Mouse (Mus musculus): Measurements from ENCODE around the gene Kdm4c.
"Not testable (repeated sequence)": the region's sequence is repeated elsewhere in the genome, so short reads cannot be mapped to it uniquely, and the experiment has no call there.

Kdm4c gene

GRCm38 (mm10) chr4:74312858-74313257, 70.6 kb downstream of the Kdm4c start:
- no peak for DNase-seq (ENCODE audit: low spot score)

DNA sequence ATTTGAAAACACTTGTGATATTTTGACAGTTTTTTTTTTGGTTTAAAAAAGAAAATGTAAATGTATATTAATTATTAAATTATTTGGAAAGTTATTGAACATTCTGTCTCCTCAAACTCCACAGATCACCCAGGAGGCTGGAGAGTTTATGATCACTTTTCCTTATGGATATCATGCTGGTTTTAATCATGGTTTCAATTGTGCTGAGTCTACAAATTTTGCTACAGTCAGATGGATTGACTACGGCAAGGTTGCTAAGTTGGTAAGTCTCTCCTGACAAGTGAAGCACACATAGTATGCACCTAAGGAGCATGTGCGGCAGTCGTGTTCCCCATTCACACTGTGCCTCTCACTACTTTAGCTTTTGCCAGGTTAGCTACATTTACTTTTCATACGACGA, 73.1 kb downstream of the Kdm4c start:
- DNase-seq (ENCODE audit: low spot score), result no peak

DNA sequence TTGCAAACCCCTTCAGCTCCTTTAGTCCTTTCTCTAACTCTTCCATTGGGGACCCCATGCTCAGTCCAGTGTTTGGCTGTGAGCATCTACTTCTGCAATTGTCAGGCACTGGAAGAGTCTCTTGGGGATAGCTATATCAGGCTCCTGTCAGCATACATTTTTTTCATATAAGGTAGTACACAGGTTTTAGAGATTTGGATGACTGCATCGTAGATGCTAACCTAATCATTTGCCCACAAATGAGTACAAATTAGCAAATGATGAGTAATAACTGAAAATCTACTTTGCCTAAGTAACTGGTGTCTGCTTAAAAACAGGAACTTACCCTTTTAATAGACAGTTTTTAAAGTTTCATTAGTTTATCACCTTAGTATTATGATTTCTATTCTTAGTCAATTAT, 77.0 kb downstream of the Kdm4c start:
- DNase-seq (ENCODE audit: low spot score), result no peak

DNA sequence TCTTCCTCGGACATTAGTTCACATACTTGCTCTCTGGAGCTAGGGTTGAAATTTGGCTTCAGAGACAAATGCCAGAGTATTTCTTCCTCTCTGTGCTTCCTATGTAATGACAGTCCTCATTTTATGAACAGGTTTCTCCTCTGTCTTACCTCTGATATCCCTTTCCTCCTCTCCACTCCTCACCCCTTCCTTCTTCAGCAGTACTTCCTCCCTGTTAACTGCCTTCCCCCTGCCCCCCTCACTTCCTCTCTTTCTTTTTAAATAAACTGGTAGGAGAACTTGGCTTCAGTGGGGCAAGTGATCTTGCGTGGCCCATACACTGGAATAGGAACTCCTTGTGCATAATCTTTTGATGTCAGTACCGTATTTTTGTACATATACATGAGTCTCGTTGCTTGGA, 115.2 kb downstream of the Kdm4c start:
- DNase-seq (ENCODE audit: low spot score), result no peak

GRCm38 (mm10) chr4:74360274-74360673, 118.0 kb downstream of the Kdm4c start:
- DNase-seq (ENCODE audit: low spot score), result no peak

- DNase-seq (ENCODE audit: low spot score), result no peak
Measured at GRCm38 (mm10) chr4:74386583-74386982, 144.3 kb downstream of the Kdm4c start.

DNA sequence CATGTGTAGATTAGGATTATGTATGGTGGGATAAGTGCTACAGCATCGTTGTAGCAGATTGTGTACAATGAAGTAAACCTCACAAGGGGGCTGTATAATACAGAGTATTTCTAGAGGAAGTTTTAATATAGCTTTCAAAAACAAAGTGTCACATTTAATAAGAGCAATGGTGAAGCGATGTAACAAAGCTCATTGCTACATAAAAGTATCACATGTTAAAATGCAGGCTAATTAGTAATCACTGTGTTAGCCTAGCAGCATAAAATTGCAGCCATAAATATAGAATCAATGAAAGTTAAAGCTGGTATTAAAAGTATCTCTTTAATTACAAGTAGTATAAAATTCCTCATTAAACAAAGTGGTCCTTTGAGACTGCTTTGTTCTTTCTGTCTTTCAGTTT, 150.9 kb downstream of the Kdm4c start:
- no peak for DNase-seq (ENCODE audit: low spot score)

DNA sequence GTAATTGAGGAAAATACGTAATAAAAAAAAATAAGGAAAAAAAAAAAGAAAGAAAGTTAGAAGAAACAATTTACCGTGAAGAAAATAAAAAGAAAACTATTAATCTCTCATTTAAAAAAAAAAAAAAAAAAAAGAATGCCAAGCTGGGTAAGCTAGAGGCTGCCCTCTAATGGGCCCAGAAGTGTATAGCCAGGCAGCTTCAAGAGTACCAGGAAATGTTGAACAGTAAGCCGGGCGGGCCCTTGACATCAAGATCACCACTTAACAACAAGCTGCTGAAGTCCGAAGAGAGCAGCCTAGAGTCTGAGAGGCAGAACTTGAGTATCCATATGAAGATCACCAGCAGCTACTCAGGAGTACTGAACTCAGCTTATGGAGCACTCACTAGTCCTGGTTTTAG, 154.3 kb downstream of the Kdm4c start:
- DNase-seq (ENCODE audit: low spot score), result no peak

DNA sequence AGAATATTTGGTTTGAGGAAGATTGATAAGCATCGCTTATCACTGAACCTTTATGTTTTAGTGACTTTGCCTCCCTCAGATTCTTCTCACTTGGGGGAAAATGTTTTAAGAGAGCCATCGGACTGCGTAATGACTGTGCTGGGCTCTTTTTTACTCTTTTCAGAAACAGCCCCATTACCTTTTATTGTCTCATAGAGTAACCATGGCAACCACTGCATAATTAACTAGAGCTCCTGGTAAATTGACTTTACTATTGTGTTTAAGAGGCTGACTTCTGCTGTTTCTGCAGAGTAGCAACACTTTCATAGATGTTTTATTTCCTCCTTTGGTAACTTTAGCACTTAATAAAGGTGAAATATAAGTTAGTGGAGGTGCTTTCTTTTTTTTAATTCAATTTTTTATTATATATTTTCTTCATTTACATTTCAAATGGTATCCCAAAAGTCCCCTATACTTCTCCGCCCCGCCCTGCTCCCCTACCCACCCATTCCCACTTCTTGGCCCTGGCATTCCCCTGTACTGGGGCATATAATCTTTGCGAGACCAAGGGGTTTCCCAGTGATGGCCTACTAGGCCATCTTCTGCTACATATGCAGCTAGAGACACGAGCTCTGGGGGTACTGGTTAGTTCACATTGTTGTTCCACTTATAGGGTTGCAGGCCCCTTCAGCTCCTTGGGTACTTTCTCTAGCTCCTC, 159.5 kb downstream of the Kdm4c start:
- not testable (repeated sequence) for DNase-seq (ENCODE audit: low spot score)

GRCm38 (mm10) chr4:74408731-74409130, 166.4 kb downstream of the Kdm4c start:
- DNase-seq (ENCODE audit: low spot score), result no peak

DNA sequence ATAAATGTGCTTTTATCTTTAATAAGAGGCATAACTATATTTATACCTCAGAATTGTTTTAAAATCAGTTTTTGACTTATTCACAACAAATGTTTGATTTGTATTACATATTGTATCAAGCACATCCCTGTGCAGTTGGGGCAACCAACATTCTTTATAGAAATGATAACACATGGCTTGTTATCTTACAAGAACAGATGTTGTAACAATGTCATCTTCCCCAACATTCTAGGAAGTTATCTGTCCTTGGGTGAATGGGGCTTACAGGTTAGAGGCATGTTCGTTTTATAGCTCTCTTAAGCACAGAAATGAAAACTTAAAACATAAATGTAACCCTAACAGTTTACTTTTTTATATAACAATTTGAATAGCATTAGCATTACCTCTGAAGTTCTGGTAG, 177.5 kb downstream of the Kdm4c start:
- DNase-seq (ENCODE audit: low spot score), result no peak
